Mouse (Mus musculus) ES-E14 (cell line): ENCODE data around the gene Rorb.

ENCODE experiments used
- CHD2 ChIP-seq: IDR thresholded peaks from 2 replicates; pipeline ENCODE4 v1.6.1; 2014; ENCODE audit warnings: mild to moderate bottlenecking, low read depth, low read length, inconsistent platforms
- ZC3H11A ChIP-seq: IDR thresholded peaks from 2 replicates; pipeline ENCODE4 v1.6.1; 2012; ENCODE audit warnings: low read depth, mild to moderate bottlenecking, inconsistent platforms, low read length, borderline replicate concordance
- ZNF384 ChIP-seq: IDR thresholded peaks from 2 replicates; pipeline ENCODE4 v1.6.1; 2012; ENCODE audit warnings: low read depth, low read length, inconsistent platforms

- TF ChIP-seq ZC3H11A: no peak
- TF ChIP-seq CHD2: no peak
- TF ChIP-seq ZNF384: no peak
These were observed 221.8 kb downstream of the Rorb start for GRCm38 (mm10) chr19:18889117-18889627.
